In the genomic region with DNA sequence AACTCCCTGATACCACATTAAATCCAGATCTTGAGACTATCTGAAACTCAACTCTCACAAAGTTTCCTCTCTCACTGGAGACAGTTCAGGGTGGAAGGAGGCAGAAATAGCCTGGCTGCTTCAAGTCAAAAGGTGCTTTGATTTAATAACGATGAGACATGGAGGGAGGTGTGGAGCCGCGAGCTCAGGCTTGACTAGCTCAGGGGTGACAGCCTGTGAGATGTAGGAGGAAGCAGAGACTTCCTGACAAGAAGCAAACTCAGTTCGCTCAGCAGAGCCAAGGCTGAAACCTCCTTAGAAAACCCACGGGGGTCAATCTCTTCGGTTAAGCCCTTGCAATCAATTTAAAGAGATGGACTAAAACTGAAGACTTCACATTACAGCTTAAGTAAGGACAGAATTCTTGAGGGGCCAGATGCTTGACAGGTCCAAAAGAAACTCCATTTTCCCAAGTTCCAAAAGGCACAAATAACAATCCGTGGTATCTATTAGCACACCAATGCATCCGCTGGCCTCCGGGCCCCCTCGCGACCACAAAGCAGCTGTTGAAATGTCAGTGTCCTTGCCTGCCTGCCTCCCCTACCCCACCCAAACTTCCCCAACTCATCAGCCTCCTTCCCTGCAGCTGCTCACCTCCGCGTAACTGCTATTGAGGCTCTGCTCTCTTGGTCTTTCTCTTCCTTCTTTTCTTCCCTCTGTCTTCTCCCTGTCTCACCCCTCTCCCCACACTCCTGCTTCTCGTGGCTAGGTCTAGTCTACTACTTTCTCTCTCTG, we compare ENCODE assay signal across 15 mouse cellular contexts.
DNase-seq lines count a peak whose midpoint lies in the region; ATAC-seq and TF ChIP-seq lines count a peak whose summit lies in the region.
"Had no signal": no experiment of that assay in that cellular context is flagged by ENCODE, and none has a peak within 500 bp of the region (broad histone marks: within the 10 kb centered on the region; RNA-seq: fewer than 3 reads in every experiment).

No protein-coding gene starts in this region.

- peak overlapping the region; percentile 33; the same call in 1 of the 2 replicates for H3K27ac ChIP-seq in limb, embryonic 13.5 days
- H3K27ac ChIP-seq in limb, embryonic 10.5 days, result no peak overlapping the region
- H3K27ac ChIP-seq in liver, postnatal 0 days (ENCODE audit: low read depth), result peak overlapping the region; percentile 58
- no peak overlapping the region for H3K27ac ChIP-seq in midbrain, embryonic 16.5 days (ENCODE audit: low read length)
- H3K27ac ChIP-seq: limb, embryonic 12.5 days had no signal

- no peaks in the 10 kb centered on the region for H3K36me3 ChIP-seq in limb, embryonic 13.5 days
- H3K36me3 ChIP-seq in limb, embryonic 10.5 days, result no peaks in the 10 kb centered on the region
- H3K36me3 ChIP-seq in liver, postnatal 0 days (replicated peaks; ENCODE audit: insufficient read depth, low read length), result no peaks in the 10 kb centered on the region
- no peaks in the 10 kb centered on the region for H3K36me3 ChIP-seq in midbrain, embryonic 16.5 days (ENCODE audit: control insufficient read depth, insufficient read depth, low read length)
- H3K36me3 ChIP-seq: limb, embryonic 12.5 days had no signal

- no peak for TF ChIP-seq CTCF in liver, postnatal 0 days (IDR thresholded peaks at IDR 0.05; ENCODE audit: low read depth)

- no peak for DNase-seq in limb, embryonic 10.5 days (ENCODE audit: low spot score)
- DNase-seq in liver, postnatal 0 days, result peak; percentile 45
- peak; percentile 30 for DNase-seq in thymus, postnatal 25 days
- no peak for DNase-seq in cerebellum, postnatal 14 days
- DNase-seq in urinary bladder, adult 18-20 months (ENCODE audit: low spot score in 2 of 2), result no peak
- DNase-seq: adrenal gland, postnatal 25 days; cerebellum, adult 2 months; gastrocnemius, postnatal 36 days; heart, postnatal 14 days; lung, postnatal 14 days had no signal

- 69% methylated on average over 14 of the region's 14 CpGs for WGBS in limb, embryonic 13.5 days
- 78% methylated on average over 14 of the region's 14 CpGs for WGBS in limb, embryonic 10.5 days
- 24% methylated on average over 14 of the region's 14 CpGs for WGBS in liver, postnatal 0 days (ENCODE audit: insufficient replicate concordance)
- 79% methylated on average over 14 of the region's 14 CpGs for WGBS in midbrain, embryonic 16.5 days

- no peak overlapping the region for H3K9ac ChIP-seq in limb, embryonic 13.5 days
- H3K9ac ChIP-seq in liver, postnatal 0 days (replicated peaks), result no peak overlapping the region
- H3K9ac ChIP-seq in midbrain, embryonic 16.5 days (ENCODE audit: low read depth, low read length), result no peak overlapping the region
- H3K9ac ChIP-seq: limb, embryonic 12.5 days had no signal

- no peaks in the 10 kb centered on the region for H3K27me3 ChIP-seq in limb, embryonic 13.5 days
- H3K27me3 ChIP-seq in limb, embryonic 10.5 days (ENCODE audit: low read depth, poor library complexity, severe bottlenecking), result no peaks in the 10 kb centered on the region
- no peaks in the 10 kb centered on the region for H3K27me3 ChIP-seq in liver, postnatal 0 days (ENCODE audit: insufficient read depth, low read length)
- no peaks in the 10 kb centered on the region for H3K27me3 ChIP-seq in midbrain, embryonic 16.5 days (ENCODE audit: control insufficient read depth, insufficient read depth, low read depth, low read length)
- H3K27me3 ChIP-seq: limb, embryonic 12.5 days had no signal

- no peak overlapping the region for H3K4me3 ChIP-seq in limb, embryonic 13.5 days
- H3K4me3 ChIP-seq in limb, embryonic 10.5 days, result no peak overlapping the region
- no peak overlapping the region for H3K4me3 ChIP-seq in liver, postnatal 0 days (ENCODE audit: low read depth, low read length)
- no peak overlapping the region for H3K4me3 ChIP-seq in midbrain, embryonic 16.5 days (ENCODE audit: low read depth, low read length)
- H3K4me3 ChIP-seq: limb, embryonic 12.5 days had no signal

- no peak for TF ChIP-seq EP300 in liver, postnatal 0 days (IDR thresholded peaks at IDR 0.05; ENCODE audit: low read depth)

- no peak overlapping the region for H3K4me2 ChIP-seq in limb, embryonic 13.5 days (replicated peaks)
- peak overlapping the region; percentile 11 for H3K4me2 ChIP-seq in liver, postnatal 0 days (ENCODE audit: low read depth, low read length)
- no peak overlapping the region for H3K4me2 ChIP-seq in midbrain, embryonic 16.5 days (ENCODE audit: low read length)
- H3K4me2 ChIP-seq: limb, embryonic 12.5 days had no signal

- peaks cover 11% of the 10 kb centered on the region for H3K4me1 ChIP-seq in limb, embryonic 13.5 days
- H3K4me1 ChIP-seq in limb, embryonic 10.5 days, result peaks cover 10% of the 10 kb centered on the region
- no peaks in the 10 kb centered on the region for H3K4me1 ChIP-seq in liver, postnatal 0 days (ENCODE audit: insufficient read depth)
- H3K4me1 ChIP-seq in midbrain, embryonic 16.5 days (ENCODE audit: control insufficient read depth, insufficient read depth, low read length), result no peaks in the 10 kb centered on the region

- no peaks in the 10 kb centered on the region; the same call in 1 of the 2 replicates for H3K9me3 ChIP-seq in limb, embryonic 13.5 days
- H3K9me3 ChIP-seq in limb, embryonic 10.5 days (replicated peaks), result no peaks in the 10 kb centered on the region; the same call in 1 of the 2 replicates
- no peaks in the 10 kb centered on the region for H3K9me3 ChIP-seq in liver, postnatal 0 days (ENCODE audit: low read length)
- no peaks in the 10 kb centered on the region for H3K9me3 ChIP-seq in midbrain, embryonic 16.5 days (replicated peaks; ENCODE audit: control insufficient read depth, low read length, poor library complexity, severe bottlenecking)
- H3K9me3 ChIP-seq: limb, embryonic 12.5 days had no signal

- ATAC-seq in limb, embryonic 13.5 days (ENCODE audit: low FRiP score, low read depth), result no peak
- peak; percentile 62 for ATAC-seq in common myeloid progenitor, adult 5-6 weeks (replicated peaks; ENCODE audit: low read depth, poor library complexity, severe bottlenecking)
- peak; percentile 51; the same call in 1 of the 2 replicates for ATAC-seq in liver, postnatal 0 days
- ATAC-seq in midbrain, embryonic 16.5 days, result no peak
- ATAC-seq: forebrain, embryonic 16.5 days had no signal

Comparison
In these comparisons a context has a peak if more than half of its experiments do, and no peak if none do; other contexts are left out.
1. H3K27ac ChIP-seq: peak in limb, embryonic 13.5 days (single experiment) and liver, postnatal 0 days (single experiment); none in limb, embryonic 10.5 days (single experiment) and midbrain, embryonic 16.5 days (single experiment).
2. ATAC-seq: peak in common myeloid progenitor, adult 5-6 weeks (single experiment) and liver, postnatal 0 days (single experiment); none in limb, embryonic 13.5 days (single experiment) and midbrain, embryonic 16.5 days (single experiment).
3. DNase-seq: peak in liver, postnatal 0 days (single experiment) and thymus, postnatal 25 days (single experiment); none in limb, embryonic 10.5 days (single experiment), cerebellum, postnatal 14 days (0 of 2) and urinary bladder, adult 18-20 months (0 of 2).